Mouse (Mus musculus): ENCODE data around the gene Tulp3. TPM values are rescaled to one million over a fixed set of nuclear protein-coding genes. Genes with fewer than 3 reads are reported as not detected.

Tulp3 gene
- total RNA-seq, 2 experiments from 2014 or later, result 8.7 to 8.9 TPM

Other genes with a start within 250 kb of the Tulp3 start
- gene Tspan9, start 212.3 kb downstream of the Tulp3 start, total RNA-seq (2021), result 100 to 1,000 TPM; 184 to 197 TPM
- gene Tead4, start 55.0 kb downstream of the Tulp3 start, total RNA-seq (2021), result 1 to 10 TPM; 5.7 to 6.1 TPM
- 10 to 100 TPM; 14.7 to 15.3 TPM for gene Rhno1, start 7.1 kb upstream of the Tulp3 start, total RNA-seq (2021)
- 10 to 100 TPM; 10.4 to 14.1 TPM for gene Foxm1, start 7.1 kb upstream of the Tulp3 start, total RNA-seq (2021)
- not detected for gene Tex52, start 19.6 kb upstream of the Tulp3 start, total RNA-seq (2021)
- not detected for gene Gm44596, start 19.7 kb upstream of the Tulp3 start, total RNA-seq (2021)
- 1 to 10 TPM; 3.6 TPM for gene Nrip2, start 43.4 kb upstream of the Tulp3 start, total RNA-seq (2021)
- 10 to 100 TPM; 21.5 to 30.8 TPM for gene Itfg2, start 69.1 kb upstream of the Tulp3 start, total RNA-seq (2021)
- 100 to 1,000 TPM; 202 to 247 TPM for gene Fkbp4, start 82.8 kb upstream of the Tulp3 start, total RNA-seq (2021)
- 1 to 10 TPM in 1 of 2 experiments, under 1 TPM in 1; 0.50 to 1.3 TPM for gene Pzp, start 170.9 kb upstream of the Tulp3 start, total RNA-seq (2021)
- gene A2ml1, start 225.8 kb upstream of the Tulp3 start, total RNA-seq (2021), result not detected